Mouse (Mus musculus): ENCODE measurements around the gene Sft2d1.

Gene Sft2d1

DNA sequence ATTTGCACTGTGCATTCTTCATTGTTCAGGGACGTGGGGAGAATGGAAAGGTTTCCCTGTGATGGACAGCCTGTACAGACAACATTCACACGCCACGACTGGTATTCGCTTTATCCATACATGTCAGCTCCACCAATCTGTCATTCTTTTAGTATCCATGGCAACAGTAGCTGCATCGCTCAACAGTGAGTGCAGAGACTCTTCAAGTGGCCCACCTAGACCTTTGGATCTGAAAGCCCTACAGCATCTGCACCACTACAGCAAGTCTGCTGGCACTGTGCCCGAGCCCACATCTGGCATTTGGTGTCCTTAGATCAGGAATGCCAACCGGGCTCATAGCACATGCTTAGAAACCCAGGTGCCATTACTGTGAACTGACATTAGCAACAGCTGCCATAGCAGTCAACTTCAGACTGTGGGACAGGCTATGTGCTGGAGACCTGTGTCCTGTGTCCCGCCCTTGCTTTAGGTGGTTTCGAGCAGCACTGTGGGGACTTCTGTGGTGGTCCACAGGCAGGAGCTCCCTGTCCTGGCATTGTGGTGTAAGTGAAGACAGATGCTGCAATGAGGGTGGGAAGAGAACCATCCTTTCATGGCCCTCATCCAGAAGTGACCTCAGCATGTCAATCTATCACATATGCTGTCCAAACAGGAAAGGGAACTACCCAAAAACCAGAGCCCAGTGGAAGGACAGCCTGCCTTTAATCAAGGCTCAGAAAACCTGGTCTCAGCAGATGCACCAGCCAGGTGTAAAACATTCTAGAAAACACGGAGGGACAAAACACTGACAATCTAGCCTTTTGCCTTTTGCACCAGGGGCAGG, 50.6 kb downstream of the Sft2d1 start:
- DNase-seq (ENCODE audit: low read depth, low spot score), result no peak

DNA sequence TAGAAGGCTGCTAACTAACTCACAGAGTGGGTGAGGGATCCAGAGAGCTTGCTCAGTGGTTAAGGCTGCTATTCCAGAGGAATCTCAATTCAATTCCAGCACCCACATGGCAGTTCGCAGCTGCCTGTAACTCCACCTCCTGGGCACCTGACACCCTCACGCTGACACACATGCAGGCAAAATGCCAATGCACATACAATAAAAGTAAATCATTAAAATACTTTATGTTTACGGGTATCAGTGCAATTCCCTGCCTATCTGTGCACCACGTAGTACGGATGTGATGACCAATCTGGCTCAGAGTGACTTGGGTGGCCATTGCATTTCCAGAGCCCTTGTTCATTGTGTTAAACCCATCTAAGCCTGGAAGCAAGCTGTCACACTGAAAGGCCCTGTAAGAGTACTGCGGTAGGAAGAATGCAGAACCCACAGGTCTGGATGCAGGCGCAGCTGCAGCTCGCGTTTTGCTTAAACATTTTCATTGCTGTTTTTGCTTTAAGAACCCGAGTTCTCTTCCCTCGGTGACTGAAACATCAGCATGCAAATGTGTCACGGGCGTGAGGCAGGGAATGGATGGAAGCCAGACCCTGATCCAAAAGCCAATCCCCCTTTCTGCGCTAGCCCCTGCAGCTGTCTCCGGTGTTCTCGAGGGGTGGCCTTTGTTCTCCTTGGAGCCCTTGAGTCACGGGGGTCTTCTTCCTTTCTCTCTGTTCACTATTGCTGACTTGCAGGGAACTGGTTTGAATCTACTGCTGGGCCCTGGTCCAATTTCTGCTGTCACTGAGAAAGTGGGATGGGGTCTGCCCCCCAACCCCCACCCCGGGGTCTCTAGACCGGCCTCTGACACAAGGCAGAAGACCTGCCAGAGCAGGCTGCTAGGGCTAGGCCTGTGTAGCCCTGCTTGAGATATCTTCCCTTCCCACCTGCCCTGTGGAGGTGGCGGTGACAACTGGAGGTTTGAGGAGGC, 56.9 kb downstream of the Sft2d1 start:
- no peak for DNase-seq (ENCODE audit: low read depth, low spot score)

DNA sequence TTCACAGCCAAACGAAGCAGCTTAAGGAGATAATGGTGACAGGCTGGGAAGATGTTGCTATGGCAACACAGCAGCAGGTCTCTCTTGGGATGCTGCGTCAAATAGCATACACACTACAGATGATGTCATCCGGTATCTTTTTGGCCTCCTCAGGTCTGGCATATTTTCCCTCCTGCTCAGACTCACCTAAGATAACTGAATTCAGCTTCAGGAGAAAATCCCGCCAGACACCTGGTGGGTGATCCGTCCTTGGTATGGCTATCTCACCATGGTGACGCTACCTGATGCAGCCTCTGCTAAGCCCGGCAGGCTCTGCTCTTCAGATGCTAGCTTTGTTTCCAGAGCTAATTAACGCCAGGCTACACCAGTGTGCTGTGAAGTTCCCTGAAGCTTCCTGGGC, 57.7 kb downstream of the Sft2d1 start:
- DNase-seq (ENCODE audit: low read depth, low spot score), result no peak

DNA sequence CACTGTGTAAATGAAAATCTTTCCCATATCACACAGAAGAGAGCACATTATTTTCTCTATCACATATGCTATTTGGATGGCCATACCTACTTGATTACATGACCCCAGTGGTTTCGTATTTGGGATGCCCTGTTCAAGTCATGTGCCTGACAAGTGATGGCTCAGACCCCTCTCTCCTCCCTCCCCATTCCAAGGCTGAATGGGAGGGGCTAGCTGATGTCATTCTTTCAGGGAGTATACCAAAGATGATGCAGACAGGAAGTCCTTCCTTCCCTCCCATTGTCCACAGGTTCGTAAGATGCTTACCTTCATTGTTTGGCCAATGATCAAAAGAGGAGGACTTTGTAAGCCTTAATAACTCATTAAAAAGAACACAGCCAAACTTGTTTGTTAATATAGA, 58.3 kb downstream of the Sft2d1 start:
- DNase-seq (ENCODE audit: low read depth, low spot score), result no peak

DNA sequence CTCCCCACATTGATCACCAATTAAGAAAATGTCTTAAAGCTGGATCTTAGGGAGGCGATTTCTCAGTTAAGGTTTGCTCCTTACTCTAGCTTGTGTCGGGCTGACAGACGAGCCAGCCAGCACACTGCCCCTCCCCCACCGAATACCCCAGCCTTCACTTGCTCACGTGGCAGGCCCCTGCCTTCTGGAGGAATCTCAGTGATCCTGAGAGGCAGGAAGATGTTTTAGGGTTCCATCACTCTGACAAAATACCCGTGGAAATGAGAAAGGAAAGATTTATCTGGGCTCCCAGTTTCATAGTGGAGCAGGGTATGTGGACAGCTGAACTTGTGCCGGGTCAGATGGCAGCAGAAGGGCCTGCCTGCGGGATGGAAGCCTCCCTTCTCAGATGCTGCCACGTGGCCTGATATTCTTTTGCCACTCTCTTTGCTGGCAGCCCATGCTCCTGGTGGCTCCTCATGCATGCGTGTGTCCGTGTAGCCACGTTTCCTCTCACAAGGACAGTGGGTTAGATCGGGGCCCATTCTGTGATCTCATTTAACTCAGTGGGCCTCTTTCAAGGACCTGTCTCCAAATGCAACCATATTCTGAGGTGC, 59.8 kb downstream of the Sft2d1 start:
- DNase-seq (ENCODE audit: low read depth, low spot score), result no peak

DNA sequence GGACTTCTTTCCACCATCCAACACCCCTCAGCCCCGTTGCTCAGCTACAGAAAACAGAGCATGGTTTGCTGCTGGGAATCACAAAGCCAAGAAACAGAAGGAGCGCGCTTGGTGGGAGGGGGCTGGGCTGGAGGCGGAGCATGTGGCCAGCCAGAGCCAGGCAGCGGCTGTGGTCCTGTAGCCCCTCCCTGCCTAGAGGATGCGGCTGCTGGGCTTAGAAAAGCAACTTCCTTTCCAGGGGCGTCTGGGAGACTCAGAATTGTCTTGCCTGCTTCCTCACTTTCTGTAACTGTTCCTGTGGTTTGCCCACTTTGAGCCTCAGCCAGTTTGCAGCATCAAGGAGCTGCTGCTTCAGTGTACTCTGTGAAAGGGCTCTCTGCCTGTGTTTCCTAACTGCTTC, 60.9 kb downstream of the Sft2d1 start:
- DNase-seq (ENCODE audit: low read depth, low spot score), result peak; percentile 21

DNA sequence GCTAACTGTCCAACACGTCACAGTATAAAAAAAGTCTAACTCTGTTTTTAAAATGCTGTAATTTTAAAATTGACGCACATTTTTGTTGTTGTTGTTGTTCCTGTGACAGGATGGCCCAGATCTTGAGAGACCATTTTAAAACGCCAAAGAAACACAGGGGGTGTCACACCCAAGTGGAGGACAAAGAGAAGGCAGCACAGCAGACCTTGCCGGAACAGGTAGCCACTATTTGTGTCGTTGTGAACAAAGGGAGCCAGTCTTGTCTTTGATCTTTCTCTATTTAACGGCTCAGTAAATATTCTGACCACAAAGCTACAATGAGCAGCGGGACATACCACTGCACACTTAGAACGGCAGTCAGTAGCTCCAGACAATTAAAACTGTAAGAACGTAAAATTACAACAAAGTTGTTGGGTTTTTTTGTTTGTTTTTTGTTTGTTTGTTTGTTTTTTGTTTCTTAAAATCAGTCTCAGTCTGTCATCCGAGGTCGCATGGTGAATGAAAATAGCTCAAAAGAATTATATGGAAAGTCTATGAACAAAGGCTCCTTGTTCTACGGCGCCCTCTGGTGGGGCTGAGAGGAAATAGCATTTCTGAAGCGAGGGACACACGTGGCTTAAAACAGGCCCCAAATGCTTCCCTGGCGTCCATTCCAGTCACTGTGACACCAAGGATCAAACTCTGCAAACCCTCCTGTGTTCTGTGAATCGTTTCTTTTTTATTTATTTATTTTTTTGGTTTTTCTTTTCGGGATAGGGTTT, 61.6 kb downstream of the Sft2d1 start:
- DNase-seq (ENCODE audit: low read depth, low spot score), result peak; percentile 41

Measured in skeletal muscle tissue, adult 2 months (tissue).